Mouse (Mus musculus) cortical plate, adult 2 months (tissue): ENCODE measurements around the gene Usp47. TPM values are rescaled to one million over a fixed set of nuclear protein-coding genes. Genes with fewer than 3 reads are reported as not detected.
A peak's percentile ranks its signal among the peaks of the same experiment; 100 is the strongest.

Experiments
- H3K27ac ChIP-seq: fragments of 200-500 bp; 2 replicates; pipeline ENCODE4 v1.5.1; 2012; ENCODE audit warnings: low read length, control low read depth, inconsistent platforms; ENCODE audit not compliant: insufficient read depth
- H3K4me1 ChIP-seq: fragments of 200-500 bp; 2 replicates; pipeline ENCODE4 v1.6.1; 2011; ENCODE audit warnings: low read length; ENCODE audit not compliant: control insufficient read depth, insufficient read depth
- H3K4me3 ChIP-seq: fragments of 200-500 bp; 2 replicates; pipeline ENCODE4 v1.5.1; 2011; ENCODE audit warnings: mild to moderate bottlenecking, low read length, control low read depth; ENCODE audit not compliant: insufficient read depth
- CTCF ChIP-seq: fragments of 200-500 bp; IDR thresholded peaks from 2 replicates; pipeline ENCODE4 v1.5.1; 2011; ENCODE audit warnings: mild to moderate bottlenecking, control low read depth, low read length; ENCODE audit not compliant: insufficient read depth; ENCODE audit errors: extremely low read depth
- POLR2A ChIP-seq: fragments of 200-500 bp; IDR thresholded peaks from 2 replicates; pipeline ENCODE4 v1.6.1; 2011; ENCODE audit warnings: mild to moderate bottlenecking, low read length, control low read depth; ENCODE audit not compliant: insufficient read depth; ENCODE audit errors: extremely low read depth
- polyA plus RNA-seq: library from polyadenylated mRNA; depleted of rRNA; stranded (reverse); fragments of >200 nt; gene quantifications from 2 replicates; pipeline ENCODE4 v1.2.3, GENCODE M21; 2012

Usp47 gene
- polyA plus RNA-seq, 1 experiment: 32.8 TPM

GRCm38 (mm10) chr7:112127085-112127637, 103.9 kb downstream of the Usp47 start:
- TF ChIP-seq POLR2A (no peak), CTCF (no peak)
- no peak overlapping the region for H3K4me3 ChIP-seq
- H3K4me1 ChIP-seq: peaks cover 27% of the 10 kb centered on the region
- H3K27ac ChIP-seq: no peak overlapping the region

- Histone ChIP-seq H3K4me1 (peaks cover 25% of the 10 kb centered on the region), H3K4me3 (no peak overlapping the region), H3K27ac (0 out of 2 replicates have a peak overlapping the region, but pooled peaks have one; percentile 5)
- TF ChIP-seq CTCF (no peak), POLR2A (no peak)
Observed at GRCm38 (mm10) chr7:112127954-112128353, 104.7 kb downstream of the Usp47 start.

- no peak overlapping the region for H3K4me3 ChIP-seq
- no peak for TF ChIP-seq CTCF
- TF ChIP-seq POLR2A: no peak
- H3K4me1 ChIP-seq: peaks cover 21% of the 10 kb centered on the region
- H3K27ac ChIP-seq: no peak overlapping the region
Observed at GRCm38 (mm10) chr7:112128810-112129209, 105.5 kb downstream of the Usp47 start.

- H3K27ac ChIP-seq: no peak overlapping the region
- H3K4me3 ChIP-seq: no peak overlapping the region
- TF ChIP-seq CTCF: no peak
- TF ChIP-seq POLR2A: no peak
- H3K4me1 ChIP-seq: peaks cover 16% of the 10 kb centered on the region
Observed at GRCm38 (mm10) chr7:112129851-112130250, 106.5 kb downstream of the Usp47 start.

- Histone ChIP-seq H3K27ac (no peak overlapping the region), H3K4me1 (peaks cover 15% of the 10 kb centered on the region), H3K4me3 (no peak overlapping the region)
- TF ChIP-seq CTCF: no peak
- no peak for TF ChIP-seq POLR2A
Observed at GRCm38 (mm10) chr7:112130660-112131059, 107.4 kb downstream of the Usp47 start.

GRCm38 (mm10) chr7:112132005-112132404, 108.7 kb downstream of the Usp47 start:
- H3K4me1 ChIP-seq: peaks cover 13% of the 10 kb centered on the region
- H3K27ac ChIP-seq: no peak overlapping the region
- no peak for TF ChIP-seq POLR2A
- no peak for TF ChIP-seq CTCF
- H3K4me3 ChIP-seq: no peak overlapping the region

- no peak overlapping the region for H3K27ac ChIP-seq
- peak; percentile 28; the same call in 1 of the 2 replicates for TF ChIP-seq CTCF
- no peak for TF ChIP-seq POLR2A
- H3K4me3 ChIP-seq: no peak overlapping the region
Observed at GRCm38 (mm10) chr7:112133277-112133676, 110.0 kb downstream of the Usp47 start.

DNA sequence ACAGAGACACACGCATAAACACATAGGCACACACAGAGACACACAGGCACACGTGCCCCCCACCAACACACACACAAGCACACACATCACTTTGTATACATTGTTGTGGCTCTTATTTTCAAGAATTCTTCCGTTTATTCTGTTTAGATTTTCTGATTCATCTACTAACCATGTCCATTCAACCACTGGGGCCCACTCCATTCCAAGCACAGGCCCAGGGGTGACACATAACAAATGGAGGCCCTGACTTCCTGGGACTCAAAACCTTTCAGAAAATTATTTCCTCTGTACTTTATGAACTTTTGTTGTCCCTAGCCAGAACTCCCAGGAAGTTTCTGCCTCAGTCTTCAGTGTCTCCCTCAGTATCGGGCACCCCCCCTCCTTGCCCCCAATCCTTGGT, 111.9 kb downstream of the Usp47 start:
- TF ChIP-seq POLR2A: no peak
- no peak for TF ChIP-seq CTCF
- Histone ChIP-seq H3K4me3 (no peak overlapping the region), H3K27ac (no peak overlapping the region), H3K4me1 (peaks cover 2% of the 10 kb centered on the region; the same call in 1 of the 2 replicates)

More at GRCm38 (mm10) chr7:112133277-112133676, 110.0 kb downstream of the Usp47 start:
- H3K4me1 ChIP-seq: peaks cover 7% of the 10 kb centered on the region

DNA sequence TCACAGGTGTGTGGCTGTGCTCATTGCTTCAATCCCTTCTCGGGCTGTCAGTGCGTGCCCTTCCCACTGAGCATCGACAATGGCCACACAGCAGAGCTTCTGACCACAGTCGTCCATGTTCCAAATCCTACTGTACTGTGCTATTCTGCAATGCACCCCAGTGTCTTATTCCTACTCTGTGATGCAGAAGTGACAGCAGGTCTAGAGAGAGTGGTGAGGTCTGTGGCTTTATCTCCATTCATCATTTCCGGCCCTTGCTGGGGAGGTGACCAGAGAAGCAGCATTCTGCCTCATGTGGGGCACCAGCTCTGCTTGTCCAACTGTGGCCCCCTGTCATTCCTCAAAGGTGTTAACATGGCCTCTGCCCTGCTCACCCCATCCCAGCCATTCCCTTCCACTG, 113.2 kb downstream of the Usp47 start:
- Histone ChIP-seq H3K4me1 (peaks cover 2% of the 10 kb centered on the region; the same call in 1 of the 2 replicates), H3K4me3 (no peak overlapping the region), H3K27ac (no peak overlapping the region)
- TF ChIP-seq CTCF (no peak), POLR2A (no peak)

DNA sequence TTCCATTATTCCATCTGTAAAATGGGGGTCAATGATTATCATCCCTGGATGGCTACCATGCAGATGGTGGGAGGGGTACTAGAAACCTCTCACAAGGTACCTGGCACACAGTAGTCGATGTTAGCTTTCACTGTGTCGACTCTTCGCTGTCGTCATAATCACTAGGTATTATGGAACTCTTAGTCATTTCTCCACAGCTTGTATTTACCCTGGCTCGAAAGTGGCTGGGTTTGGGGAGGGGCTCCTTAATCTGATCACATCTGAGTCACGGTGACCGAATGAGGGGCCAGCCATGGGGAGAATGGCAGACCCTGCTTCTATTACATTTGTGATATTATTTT, 114.8 kb downstream of the Usp47 start:
- Histone ChIP-seq H3K4me3 (no peak overlapping the region), H3K4me1 (peaks cover 2% of the 10 kb centered on the region; the same call in 1 of the 2 replicates), H3K27ac (no peak overlapping the region)
- TF ChIP-seq POLR2A: no peak
